Mouse (Mus musculus) R1 (cell line): Measurements from ENCODE around the gene Folr2.

Experiments used
- DNase-seq: peaks from one replicate; pipeline ENCODE4 v3.0.0-alpha.2; 2018; ENCODE audit warnings: low read depth, low spot score

The Folr2 gene

GRCm38 (mm10) chr7:101866491-101867265 is 9.7 kb upstream of the Folr2 start:
- peak; percentile 97 for DNase-seq

GRCm38 (mm10) chr7:101863415-101863814 is 6.4 kb upstream of the Folr2 start, which contains the start of gene Anapc15:
Anapc15 (plus strand) TSS chr7:101863715.
- no peak for DNase-seq

GRCm38 (mm10) chr7:101862291-101862690 is 5.3 kb upstream of the Folr2 start:
- peak; percentile 70 for DNase-seq

GRCm38 (mm10) chr7:101860978-101861377 is 4.0 kb upstream of the Folr2 start:
- DNase-seq: no peak

GRCm38 (mm10) chr7:101858362-101858761 is 1.4 kb upstream of the Folr2 start:
- no peak for DNase-seq

GRCm38 (mm10) chr7:101853816-101854215 is 3.2 kb downstream of the Folr2 start:
- no peak for DNase-seq

- DNase-seq: no peak
Measured at GRCm38 (mm10) chr7:101852846-101853245, 4.1 kb downstream of the Folr2 start.

GRCm38 (mm10) chr7:101851689-101852088 is 5.3 kb downstream of the Folr2 start:
- no peak for DNase-seq

- peak; percentile 61 for DNase-seq
Measured at GRCm38 (mm10) chr7:101847934-101848333, 9.1 kb downstream of the Folr2 start.

GRCm38 (mm10) chr7:101844186-101844585 is 12.8 kb downstream of the Folr2 start:
- no peak for DNase-seq

- DNase-seq: peak; percentile 99
Measured at GRCm38 (mm10) chr7:101837606-101838471, 19.2 kb downstream of the Folr2 start, which contains the start of gene Inppl1. Inppl1 (minus strand) TSS chr7:101838229.

- peak; percentile 46 for DNase-seq
Measured at GRCm38 (mm10) chr7:101837154-101837605, 19.8 kb downstream of the Folr2 start.

- peak; percentile 74 for DNase-seq
Measured at GRCm38 (mm10) chr7:101836271-101837153, 20.5 kb downstream of the Folr2 start.

GRCm38 (mm10) chr7:101835457-101836109 is 21.4 kb downstream of the Folr2 start:
- DNase-seq: no peak

GRCm38 (mm10) chr7:101834903-101835302 is 22.1 kb downstream of the Folr2 start:
- no peak for DNase-seq

- no peak for DNase-seq
Measured at GRCm38 (mm10) chr7:101833916-101834584, 22.9 kb downstream of the Folr2 start.

GRCm38 (mm10) chr7:101833352-101833751 is 23.6 kb downstream of the Folr2 start:
- peak; percentile 65 for DNase-seq

- no peak for DNase-seq
Measured at GRCm38 (mm10) chr7:101832372-101832771, 24.6 kb downstream of the Folr2 start.

GRCm38 (mm10) chr7:101831437-101831836 is 25.6 kb downstream of the Folr2 start:
- no peak for DNase-seq

- DNase-seq: no peak
Measured at GRCm38 (mm10) chr7:101830373-101830772, 26.6 kb downstream of the Folr2 start.
